Mouse (Mus musculus) testis, adult 2 months (tissue): Measurements from ENCODE around the gene Scimp.

Source experiments
- CTCF ChIP-seq: fragments of 200-500 bp; IDR thresholded peaks from 2 replicates; pipeline ENCODE4 v1.5.1; 2012; ENCODE audit warnings: low read depth, mild to moderate bottlenecking, inconsistent platforms, low read length, moderate library complexity; ENCODE audit not compliant: control insufficient read depth, insufficient read depth, insufficient replicate concordance
- POLR2A ChIP-seq: fragments of 200-500 bp; IDR thresholded peaks from 2 replicates; pipeline ENCODE4 v1.6.1; 2012; ENCODE audit warnings: low read depth, mild to moderate bottlenecking, inconsistent platforms, low read length, moderate library complexity; ENCODE audit not compliant: control insufficient read depth

DNA sequence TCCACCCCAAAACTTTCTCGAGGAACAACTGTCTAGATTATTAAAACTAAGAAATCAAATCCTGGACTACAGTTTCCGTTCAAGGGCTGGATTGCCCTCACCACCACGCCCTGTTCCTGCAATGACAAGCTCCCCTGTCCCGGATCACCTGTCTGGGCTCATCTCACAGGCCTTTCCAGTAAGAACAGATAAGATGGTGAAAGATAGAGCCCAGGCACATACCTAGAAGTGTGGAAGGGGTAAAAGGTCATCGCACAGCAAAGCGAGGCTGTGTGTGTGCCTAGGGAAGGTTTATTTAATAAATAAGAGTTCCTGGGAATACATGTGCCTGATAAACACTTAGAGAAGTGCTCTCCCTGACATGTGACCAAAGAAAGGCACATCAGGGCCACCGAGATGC lies 66.8 kb downstream of the Scimp start:
- TF ChIP-seq CTCF (no peak), POLR2A (no peak)
